Mouse (Mus musculus): ENCODE results near the gene Rps12. TPM values are rescaled to one million over a fixed set of nuclear protein-coding genes. Genes with fewer than 3 reads are reported as not detected.
"Not testable (repeated sequence)": the region's sequence is repeated elsewhere in the genome, so short reads cannot be mapped to it uniquely, and the experiment has no call there.

Rps12 gene
- polyA plus RNA-seq, 3 experiments from 2014 or later: 92.3 to 940 (median 123) TPM

GRCm38 (mm10) chr10:23785599-23785998 is 1.5 kb downstream of the Rps12 start:
- ATAC-seq: not testable (repeated sequence)

- ATAC-seq: no peak
Measured at GRCm38 (mm10) chr10:23784121-23784520, 3.0 kb downstream of the Rps12 start.

- ATAC-seq: no peak
Measured at GRCm38 (mm10) chr10:23783493-23783884, 3.6 kb downstream of the Rps12 start.

- no peak for ATAC-seq
Measured at GRCm38 (mm10) chr10:23782855-23783492, 4.1 kb downstream of the Rps12 start.

GRCm38 (mm10) chr10:23781760-23782735 is 5.0 kb downstream of the Rps12 start:
- ATAC-seq: no peak

- ATAC-seq: no peak
Measured at GRCm38 (mm10) chr10:23780539-23781275, 6.4 kb downstream of the Rps12 start.

GRCm38 (mm10) chr10:23777288-23777945 is 9.7 kb downstream of the Rps12 start:
- ATAC-seq: no peak

- no peak for ATAC-seq
Measured at GRCm38 (mm10) chr10:23754166-23754565, 32.9 kb downstream of the Rps12 start.

Other genes starting within 250 kb of the Rps12 start
- not detected for gene Slc18b1, start 9.7 kb upstream of the Rps12 start, polyA plus RNA-seq (2017; shearing (Covaris generic))
- not detected for gene Vnn3, start 64.2 kb upstream of the Rps12 start, polyA plus RNA-seq (2017; shearing (Covaris generic))
- not detected for gene Vnn1, start 107.4 kb upstream of the Rps12 start, polyA plus RNA-seq (2017; shearing (Covaris generic))
- not detected for gene Taar1, start 133.1 kb upstream of the Rps12 start, polyA plus RNA-seq (2017; shearing (Covaris generic))
- gene Taar2, start 151.3 kb upstream of the Rps12 start, polyA plus RNA-seq (2017; shearing (Covaris generic)): not detected
- gene Taar3, start 162.3 kb upstream of the Rps12 start, polyA plus RNA-seq (2017; shearing (Covaris generic)): not detected
- not detected for gene Taar4, start 173.2 kb upstream of the Rps12 start, polyA plus RNA-seq (2017; shearing (Covaris generic))
- gene Taar5, start 183.4 kb upstream of the Rps12 start, polyA plus RNA-seq (2017; shearing (Covaris generic)): not detected
- not detected for gene Taar6, start 198.4 kb upstream of the Rps12 start, polyA plus RNA-seq (2017; shearing (Covaris generic))
- not detected for gene Taar7a, start 206.2 kb upstream of the Rps12 start, polyA plus RNA-seq (2017; shearing (Covaris generic))
- gene Taar7b, start 212.7 kb upstream of the Rps12 start, polyA plus RNA-seq (2017; shearing (Covaris generic)): not detected
- gene Taar7d, start 239.9 kb upstream of the Rps12 start, polyA plus RNA-seq (2017; shearing (Covaris generic)): not detected